Mouse (Mus musculus) CH12F3 (cell line): ENCODE measurements around the gene Sarnp.
"Not testable (repeated sequence)": the region's sequence is repeated elsewhere in the genome, so short reads cannot be mapped to it uniquely, and the experiment has no call there.

Experiments used
- in situ Hi-C: fragments of 300-500 bp; cut with MboI; formaldehyde crosslinking; loops from 2 replicates; pipeline ENCODE4 v1.14.3; 2020; ENCODE audit warnings: low sequenced_read_pairs

Sarnp gene

DNA sequence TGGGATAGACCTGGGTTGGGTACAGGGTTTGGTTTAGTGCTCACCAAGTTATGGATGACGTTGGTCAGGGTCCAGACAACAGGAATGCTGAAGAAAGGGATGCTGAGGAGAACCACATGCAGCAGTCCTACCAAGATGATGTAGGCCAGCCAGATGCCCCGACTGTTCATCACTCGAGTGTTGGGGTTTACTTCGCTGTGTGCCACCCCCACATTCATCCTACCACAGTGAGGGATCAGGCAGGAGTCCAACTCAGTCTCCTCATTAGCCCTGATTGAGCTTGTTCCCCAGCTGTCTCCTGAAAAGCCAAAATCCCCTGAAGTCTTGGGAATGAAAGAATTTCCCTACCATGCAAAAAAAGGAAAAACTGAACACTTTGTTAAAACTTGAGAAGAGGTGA is 3.1 kb downstream of the Sarnp start:
- in situ Hi-C loops = no loop called here

DNA sequence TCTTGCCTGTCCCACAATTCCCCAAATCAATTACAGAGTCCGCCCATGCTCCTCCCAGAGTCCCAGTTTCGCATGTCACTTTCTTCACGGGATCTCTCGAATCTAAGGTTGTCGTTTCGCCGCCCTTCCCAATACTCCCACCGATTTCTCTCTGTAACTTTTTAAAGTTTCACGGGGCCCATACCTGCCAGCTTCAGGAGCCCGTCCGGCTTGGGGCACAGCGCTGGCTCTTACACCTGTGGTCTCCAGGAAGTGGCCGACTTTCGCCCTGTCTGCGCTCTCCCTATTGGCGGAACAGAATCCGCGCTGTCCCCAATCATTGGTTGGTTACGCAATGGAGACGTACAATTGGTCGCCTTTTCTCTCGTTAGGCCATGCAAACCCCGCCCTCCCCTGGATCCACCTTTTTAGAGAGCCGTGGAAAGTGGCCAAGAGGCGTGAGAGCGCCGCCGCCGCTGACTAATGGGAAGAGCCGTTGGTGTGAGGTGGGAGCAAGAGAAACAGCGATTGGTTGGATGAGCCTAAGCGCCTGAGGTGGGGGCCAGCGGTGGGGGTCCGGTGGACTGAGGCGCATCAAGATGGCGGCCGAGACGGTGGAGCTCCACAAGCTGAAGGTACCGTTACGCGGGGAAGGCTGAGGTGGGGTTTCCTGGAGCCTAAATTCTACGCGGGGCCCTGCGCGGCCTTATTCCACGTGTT is 4.4 kb downstream of the Sarnp start, which contains the start of gene Ormdl2:
TSS of gene Ormdl2 (minus strand) at position 288 of the 699 bp plus-strand sequence.
- in situ Hi-C loops = no loop called here

DNA sequence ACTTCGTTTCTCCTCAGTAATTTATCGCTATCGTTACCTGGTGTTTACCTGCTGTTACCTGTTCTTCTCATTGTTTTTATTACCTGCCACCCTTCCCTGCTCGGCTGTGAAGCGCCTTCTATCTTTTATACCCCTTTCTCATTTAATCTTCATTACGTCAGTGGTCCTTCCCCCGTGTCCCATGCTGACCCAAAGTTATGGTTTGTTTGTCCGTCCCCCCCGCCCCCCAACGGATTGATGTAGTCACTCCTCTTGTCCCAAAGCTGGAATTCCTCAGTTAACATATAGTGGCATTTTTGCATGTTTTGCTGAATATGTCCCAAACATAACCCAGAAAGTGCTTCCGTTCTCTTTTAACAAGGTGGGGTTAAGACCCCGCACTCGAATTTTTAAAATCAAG is 5.0 kb downstream of the Sarnp start:
- in situ Hi-C loops = no loop called here

DNA sequence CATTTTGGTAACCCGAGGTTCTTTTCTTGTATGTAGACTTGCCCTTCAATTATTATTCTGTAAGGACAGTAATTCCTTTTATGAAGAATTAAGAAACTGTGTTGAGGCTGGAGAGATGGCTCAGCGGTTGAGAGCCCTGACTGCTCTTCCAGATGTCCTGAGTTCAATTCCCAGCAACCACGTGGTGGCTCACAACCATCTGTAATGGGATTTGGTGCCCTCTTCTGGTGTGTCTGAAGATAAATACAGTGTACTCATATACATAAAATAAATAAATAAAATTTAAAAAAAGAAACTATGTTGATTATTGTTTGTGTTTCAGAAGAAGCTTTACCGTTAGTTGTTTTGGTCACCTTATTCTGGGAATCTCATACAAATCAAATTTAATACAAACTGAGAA is 6.0 kb downstream of the Sarnp start:
- in situ Hi-C loops = not testable (repeated sequence)

DNA sequence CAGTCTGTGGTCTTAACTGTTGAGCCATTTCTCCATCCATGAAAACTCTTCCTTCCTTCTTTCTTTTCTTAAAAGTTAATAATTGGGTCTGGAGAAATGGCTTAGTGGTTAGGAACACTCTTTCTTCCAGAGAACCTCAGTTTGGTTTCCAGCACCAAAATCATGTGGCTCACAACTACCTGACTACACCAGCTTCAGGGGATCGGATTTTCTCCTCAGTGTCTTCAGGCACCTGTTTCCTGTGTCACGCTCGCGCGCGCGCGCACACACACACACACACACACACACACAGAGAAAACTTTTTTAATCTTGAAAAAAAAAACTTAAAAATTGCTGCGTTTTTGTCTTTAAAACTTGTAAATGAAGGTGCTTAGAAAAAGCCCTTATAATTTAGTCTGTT is 6.7 kb downstream of the Sarnp start:
- in situ Hi-C loops = no loop called here

DNA sequence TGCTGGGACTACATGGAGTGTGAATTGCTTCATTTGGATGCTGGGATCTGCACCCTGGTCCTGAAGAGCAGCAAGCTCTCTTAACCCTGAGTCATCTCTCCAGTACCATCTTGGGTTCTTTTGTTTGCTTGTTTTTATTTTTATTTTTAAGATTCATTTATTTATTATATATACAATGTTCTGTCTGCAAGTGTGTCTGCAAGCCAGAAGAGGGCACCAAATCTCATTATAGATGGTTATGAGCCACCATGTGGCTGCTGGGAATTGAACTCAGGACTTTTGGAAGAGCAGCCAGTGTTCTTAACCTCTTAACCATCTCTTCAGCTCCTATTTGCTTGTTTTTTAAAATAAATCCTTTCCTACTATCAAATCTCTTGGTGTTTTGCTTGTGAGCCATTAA is 20.3 kb downstream of the Sarnp start:
- in situ Hi-C loops = no loop called here

DNA sequence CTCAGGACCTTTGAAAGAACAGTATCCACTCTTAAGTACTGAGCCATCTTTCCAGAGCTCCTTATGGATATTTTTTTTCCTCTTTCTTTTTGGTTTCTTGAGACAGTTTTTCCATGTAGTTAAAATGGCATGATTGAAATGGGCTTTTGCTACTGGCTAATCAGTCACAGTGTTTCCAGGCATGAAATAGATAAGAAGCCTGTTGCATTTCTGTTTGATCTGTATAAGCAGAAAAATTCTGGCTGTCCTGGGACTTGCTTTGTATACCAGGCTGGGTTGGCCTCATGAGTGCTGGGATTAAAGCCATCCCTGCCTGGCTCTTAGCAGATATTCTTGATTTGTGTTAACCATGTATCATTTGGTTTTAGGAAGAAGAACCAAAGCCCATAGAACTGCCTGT is 22.3 kb downstream of the Sarnp start:
- in situ Hi-C loops = no loop called here

DNA sequence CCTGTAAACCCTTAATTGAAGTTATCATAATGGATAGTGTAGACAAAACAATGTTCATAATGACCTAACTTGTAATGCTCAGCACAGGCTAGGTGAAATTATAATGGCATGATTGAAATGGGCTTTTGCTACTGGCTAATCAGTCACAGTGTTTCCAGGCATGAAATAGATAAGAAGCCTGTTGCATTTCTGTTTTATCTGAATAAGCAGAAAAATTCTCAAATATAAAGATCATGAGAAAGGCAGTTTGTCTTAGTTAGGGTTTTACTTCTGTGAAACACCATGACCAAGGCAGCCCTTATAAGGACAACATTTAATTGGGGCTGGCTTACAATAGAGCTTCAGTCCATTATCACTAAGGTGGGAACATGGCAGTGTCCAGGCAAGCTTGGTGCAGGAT is 23.5 kb downstream of the Sarnp start:
- in situ Hi-C loops = loop anchor here (5.0 kb wide), 1 partner anchor 52 kb away; the partner anchor contains the start of gene Gdf11

DNA sequence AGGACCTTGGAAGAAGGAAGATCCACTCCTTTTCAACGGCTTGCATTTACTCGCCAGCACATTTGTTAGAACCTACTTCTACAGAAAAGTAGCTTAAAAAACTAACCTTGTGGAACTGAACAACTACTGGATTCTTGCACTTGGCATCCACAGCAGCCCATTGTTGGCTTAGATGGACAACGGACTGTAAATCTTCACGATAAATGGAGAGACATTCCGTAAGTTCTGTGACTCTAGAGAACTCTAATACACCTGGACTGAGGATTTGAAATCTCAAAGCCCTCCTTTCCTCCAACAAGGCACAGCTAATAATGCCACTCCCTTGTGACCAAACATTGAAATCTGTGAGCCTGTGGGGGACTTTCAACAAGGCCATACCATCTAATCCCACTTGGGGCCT is 26.1 kb downstream of the Sarnp start:
- in situ Hi-C loops = loop anchor here (5.0 kb wide), 1 partner anchor 49 kb away; the partner anchor contains the start of gene Gdf11

DNA sequence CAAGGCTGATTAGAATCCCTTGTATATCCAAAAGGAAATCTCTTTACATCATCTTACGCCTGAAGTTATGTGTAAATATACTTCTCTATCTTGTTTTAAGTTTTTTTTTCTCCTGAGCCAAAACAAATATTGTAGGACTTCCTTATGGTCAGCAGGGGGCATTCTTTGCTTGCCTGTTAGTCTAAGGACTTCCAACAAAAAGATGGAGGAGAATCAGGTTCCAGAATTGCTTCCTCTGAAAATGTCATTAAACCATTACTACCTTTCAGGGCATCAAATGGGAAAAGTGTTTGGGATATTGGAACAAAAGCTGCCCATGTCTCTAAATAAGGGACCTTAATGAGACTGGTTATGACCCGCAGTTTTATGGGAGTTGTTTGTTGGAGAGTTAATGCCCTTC is 28.4 kb downstream of the Sarnp start:
- in situ Hi-C loops = no loop called here

DNA sequence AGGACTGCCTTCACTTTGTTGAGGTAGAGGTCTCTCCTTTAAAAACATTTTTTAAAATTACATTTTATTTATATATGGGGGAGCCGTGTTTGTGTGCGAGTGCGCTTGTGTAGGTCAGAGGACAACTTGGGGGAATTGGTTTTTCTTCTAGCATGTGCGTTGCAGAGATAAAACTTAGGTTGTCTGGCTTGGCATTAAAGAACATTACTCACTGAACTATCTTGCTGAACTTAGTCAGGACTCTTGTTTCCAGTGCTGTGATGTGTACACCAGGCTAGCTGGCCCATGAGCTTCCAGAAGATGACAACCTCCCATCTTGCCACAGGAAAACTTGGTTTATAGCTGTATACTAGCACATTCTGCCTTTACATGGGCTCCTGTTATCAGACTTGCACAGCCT is 29.5 kb downstream of the Sarnp start:
- in situ Hi-C loops = no loop called here

DNA sequence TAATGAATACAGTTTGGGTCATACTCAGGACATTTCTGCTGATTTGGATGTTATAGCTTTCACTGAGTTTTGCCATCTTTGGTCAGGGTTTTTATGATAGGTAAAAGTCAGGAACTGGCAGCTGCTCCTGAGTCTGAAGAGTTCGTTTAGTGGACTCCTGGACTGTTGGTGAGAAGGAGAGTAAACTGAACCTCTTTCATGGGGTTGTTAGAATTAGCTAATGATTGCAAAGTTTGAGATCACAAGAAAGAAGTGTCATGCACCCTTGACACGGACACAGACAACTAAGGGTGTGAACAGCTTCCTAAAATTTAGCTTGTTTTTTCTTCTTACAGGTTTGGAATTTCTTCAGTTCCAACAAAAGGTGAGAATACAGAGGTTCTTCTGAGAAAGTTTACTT is 31.3 kb downstream of the Sarnp start:
- in situ Hi-C loops = no loop called here

DNA sequence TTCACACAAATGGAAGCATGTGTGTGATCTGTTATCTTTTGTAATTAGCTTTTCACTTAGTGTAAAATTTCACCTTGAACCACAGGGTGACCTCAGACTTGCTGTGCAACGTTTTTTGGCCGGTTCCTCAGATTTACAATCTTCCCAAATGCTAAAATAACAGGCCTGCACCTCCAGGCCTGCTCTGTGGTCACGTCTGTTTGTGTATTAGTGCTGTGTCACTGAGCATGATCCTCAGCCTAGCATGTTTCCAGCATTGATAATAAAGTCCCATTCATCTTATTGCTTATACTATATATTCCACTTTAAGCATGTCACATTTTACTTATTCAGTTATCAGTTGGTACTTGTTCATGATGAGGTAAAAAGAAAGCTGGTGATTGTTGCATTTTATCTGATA is 33.2 kb downstream of the Sarnp start:
- in situ Hi-C loops = no loop called here

DNA sequence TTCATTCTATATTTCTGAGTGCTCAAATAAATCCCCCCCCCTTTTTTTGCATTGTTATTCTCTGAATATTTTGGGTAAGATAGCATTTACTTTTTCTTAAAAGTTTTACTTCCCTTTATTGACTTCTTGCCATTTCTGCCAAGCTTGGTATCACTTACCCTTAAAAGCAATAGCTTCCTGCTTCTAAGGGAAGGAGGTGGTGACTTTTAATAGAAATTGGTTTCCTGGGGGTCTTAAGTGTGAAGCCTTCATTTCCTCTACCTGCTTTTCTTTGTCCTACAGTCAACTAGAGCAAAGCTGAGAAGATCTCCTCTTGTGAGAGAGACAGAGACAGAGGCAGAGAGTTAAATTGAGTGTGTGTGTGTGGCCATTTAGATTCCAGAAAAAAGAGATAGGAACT is 44.0 kb downstream of the Sarnp start:
- in situ Hi-C loops = no loop called here

DNA sequence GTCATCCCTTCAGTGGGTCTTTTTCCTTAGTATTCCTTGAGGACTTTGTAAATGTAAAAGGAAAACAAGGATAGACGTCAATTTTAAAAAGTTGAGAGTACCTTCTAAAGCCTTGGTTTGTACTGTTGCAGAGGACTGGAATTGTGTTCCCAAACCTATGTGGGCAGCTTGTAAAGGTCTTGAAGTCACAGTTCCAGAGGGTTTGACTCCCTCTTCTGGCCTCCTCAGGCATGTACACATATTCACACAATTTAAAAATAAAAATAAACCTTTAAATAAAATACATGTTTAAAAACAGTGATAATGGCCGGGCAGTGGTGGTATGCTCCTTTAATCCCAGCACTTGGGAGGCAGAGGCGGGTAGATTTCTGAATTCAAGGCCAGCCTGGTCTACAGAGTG is 48.9 kb downstream of the Sarnp start:
- in situ Hi-C loops = no loop called here

DNA sequence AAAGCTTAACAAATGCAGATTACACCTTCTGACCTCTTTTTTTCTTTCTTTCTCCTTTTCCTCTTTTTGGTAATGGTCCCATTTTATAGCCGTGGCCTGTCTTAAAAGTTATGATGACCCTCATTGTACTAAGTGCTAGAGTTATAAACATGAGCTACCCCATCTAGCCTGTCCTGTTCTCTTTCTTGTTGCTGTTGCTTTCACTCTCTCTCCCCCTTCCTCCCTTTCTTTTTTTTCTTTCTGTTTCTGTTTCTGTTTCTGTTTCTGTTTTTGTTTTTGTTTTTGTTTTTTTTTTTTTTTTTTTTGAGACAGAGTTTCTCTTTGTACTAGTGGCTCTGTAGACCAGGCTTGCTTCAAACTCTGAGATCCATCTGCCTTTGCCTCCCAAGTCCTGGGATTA is 49.4 kb downstream of the Sarnp start:
- in situ Hi-C loops = no loop called here

DNA sequence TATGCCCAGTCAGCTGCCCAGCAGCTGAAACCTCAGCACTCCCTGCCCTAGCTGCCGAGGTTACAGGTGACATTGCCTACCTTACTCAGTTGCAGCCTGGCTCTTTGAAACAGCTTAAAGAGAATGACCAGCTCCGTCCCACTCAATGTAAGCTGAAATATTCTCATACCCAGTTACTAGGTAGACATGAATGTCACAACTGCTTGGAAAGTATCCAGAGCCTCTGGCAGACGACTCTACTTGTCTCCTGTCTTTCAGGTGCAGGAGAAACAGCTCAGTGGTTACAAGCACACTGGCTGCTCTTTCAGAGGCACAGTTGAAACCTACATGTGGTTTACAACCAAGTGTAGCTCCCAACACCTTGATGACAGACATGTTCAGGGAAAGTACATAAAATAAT is 53.2 kb downstream of the Sarnp start:
- in situ Hi-C loops = no loop called here

DNA sequence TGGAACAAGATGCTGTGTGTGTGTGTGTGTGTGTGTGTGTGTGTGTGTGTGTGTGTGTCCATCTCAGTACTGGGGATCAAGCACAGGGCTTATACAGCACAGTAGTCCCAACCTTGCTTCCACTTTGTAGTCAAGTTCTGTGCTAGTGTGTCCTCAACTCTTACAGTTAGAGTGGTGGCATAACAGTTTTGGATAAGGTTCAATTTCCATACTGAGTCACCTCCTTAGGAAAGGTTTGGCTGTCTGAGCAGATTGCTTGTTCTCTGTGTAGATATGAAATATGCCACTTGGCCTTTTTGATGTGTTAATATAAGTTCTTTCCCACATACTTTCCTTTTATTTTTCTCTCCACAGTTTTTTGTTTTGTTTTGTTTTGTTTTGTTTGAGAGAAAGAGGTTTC is 61.2 kb downstream of the Sarnp start:
- in situ Hi-C loops = no loop called here

DNA sequence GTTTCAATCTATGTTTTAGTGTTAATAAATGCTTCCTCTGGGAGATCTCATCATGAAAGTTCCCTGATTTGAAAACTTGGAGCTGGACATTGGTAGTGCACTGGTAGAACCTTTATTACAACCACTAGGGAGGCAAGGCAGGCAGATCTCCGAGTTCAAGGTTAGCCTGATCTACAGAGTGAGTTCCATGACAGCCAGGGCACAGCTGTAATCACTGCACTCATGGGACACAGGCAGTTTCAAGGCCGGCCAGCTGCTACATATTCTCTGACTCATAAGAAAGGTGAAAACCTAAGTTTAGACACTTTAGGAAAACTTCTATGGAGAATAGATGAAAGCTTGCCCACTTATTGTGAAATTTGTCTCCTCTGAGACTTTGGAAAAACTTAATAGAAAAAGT is 61.7 kb downstream of the Sarnp start:
- in situ Hi-C loops = no loop called here

DNA sequence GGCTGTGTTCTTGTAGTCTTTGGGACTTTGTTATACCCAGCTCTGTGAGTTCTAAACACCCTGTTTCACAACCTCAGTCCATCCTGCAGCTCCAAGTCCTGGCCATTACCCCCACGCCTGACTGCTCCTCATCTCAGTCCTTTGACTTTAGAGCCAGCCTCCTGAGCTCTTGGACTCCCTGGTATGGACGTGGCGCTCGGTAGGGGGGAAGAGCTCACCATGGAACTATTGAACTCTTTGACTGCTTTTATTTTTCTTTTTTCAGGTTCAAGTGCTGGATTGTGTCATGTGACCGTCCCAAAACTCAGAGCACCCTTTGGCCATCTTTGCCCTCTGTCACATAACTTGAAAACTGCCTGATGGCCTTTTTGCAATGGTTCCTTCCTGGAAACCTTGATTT is 64.9 kb downstream of the Sarnp start:
- in situ Hi-C loops = no loop called here

DNA sequence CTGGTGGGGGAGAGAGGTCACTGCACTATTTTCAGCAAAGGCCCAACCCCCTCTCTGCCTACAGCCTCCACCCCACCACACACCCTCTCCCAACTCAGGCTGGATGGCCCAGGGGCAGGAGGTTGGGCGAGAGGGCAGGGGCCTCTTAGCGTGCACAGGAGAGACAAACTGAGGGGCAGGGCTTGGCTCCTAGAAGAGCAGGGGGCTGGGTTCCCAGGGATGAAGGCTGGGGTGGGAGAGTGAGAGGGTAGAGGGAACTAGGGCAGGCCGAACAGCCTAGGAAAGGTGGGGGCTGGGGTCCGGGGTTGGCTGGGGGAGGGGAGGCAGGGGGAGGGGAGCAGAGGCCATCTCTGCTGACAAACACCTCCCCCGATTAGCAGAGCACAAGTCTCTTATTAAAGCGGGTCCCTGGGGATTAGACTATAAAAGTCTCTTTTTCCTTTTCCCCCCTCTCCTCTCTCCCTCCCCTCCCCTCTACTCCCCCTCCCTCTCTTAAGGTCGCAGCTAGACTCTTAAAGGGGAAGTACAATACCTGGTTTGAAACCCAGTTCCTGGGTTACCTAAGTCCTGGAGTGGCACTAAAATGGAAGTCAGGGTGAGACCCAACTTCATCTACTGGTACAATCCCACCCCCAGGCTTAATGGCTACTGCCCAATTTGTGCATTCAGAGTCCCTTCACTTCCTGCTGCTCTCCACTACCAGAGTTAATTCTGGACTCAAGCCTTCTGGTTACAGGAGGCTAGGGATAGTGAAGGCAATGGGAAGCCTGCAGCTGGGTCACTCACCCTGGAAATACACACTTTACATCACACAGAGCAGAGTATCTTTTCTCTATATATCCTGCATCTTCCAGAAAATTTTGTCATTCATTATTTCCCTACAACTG is 72.1 kb downstream of the Sarnp start:
- in situ Hi-C loops = no loop called here

DNA sequence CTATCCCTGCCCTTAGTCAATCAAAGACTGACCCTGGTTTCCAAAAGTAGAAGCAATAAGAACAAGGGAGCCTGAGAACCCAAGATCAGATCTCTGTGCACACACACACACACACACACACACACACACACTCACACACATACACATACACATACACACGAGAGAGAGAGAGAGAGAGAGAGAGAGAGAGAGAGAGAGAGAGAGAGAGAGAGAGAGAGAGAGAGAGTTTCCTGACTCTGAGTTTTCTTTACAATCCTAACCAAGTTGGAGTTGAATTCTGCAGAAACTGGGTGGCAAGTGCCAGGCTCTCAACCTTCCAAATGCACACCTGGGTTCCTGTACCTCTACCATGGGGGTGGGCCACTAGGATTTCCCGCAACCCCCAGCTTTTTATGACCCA is 72.7 kb downstream of the Sarnp start:
- in situ Hi-C loops = loop anchor here (5.0 kb wide), 1 partner anchor 48 kb away; no protein-coding TSS in a partner anchor
